Mouse (Mus musculus): Measurements from ENCODE around the gene Pacrg.

Pacrg gene

GRCm38 (mm10) chr17:10624699-10625424 lies 215.2 kb downstream of the Pacrg start:
- DNase-seq (ENCODE audit: low spot score) = no peak

- DNase-seq (ENCODE audit: low spot score) = no peak
Measured at GRCm38 (mm10) chr17:10620621-10621020, 219.5 kb downstream of the Pacrg start.

DNA sequence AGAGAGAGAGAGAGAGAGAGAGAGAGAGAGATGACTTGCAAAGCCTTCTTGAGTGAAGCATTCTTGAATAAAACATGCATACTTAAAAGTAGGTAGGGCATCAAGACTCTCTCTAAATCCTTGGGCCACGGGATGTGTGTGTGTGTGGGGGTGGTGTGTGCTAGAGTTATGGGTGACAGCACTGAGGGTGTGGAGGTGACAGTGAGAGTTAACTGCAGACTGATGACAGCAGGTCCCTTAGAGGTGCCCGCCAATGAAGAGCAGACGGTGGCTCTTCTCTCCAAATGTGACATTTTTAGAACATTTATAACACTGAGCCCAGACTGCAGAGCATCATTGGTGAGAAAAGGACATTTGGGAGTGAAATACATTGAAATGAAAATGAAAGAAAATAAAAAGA lies 220.2 kb downstream of the Pacrg start:
- DNase-seq (ENCODE audit: low spot score) = no peak

DNA sequence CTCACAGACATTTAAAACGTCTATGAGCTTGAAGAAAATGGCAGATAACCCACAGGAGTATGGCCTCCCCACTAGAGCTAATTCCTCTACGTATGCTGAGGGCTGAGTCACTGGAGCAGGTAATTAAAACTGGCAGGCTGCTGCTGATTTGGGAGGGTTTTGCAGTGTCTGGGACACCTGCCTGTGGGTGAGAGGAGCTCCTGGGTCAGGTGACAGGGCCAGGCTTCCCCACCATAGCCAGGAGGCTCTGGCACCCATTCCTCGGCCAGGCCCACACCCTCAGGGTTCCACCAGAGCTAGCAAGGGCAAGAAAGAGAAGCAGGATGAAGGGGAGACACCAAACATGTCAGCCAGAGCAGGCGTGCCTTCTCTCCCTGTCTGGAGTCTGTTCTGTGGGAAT lies 222.5 kb downstream of the Pacrg start:
- DNase-seq (ENCODE audit: low spot score) = no peak

- DNase-seq (ENCODE audit: low spot score) = no peak
Measured at GRCm38 (mm10) chr17:10615611-10616010, 224.5 kb downstream of the Pacrg start.

- no peak for DNase-seq (ENCODE audit: low spot score)
Measured at GRCm38 (mm10) chr17:10614696-10615095, 225.4 kb downstream of the Pacrg start.

GRCm38 (mm10) chr17:10611626-10612025 lies 228.5 kb downstream of the Pacrg start:
- DNase-seq (ENCODE audit: low spot score) = no peak

DNA sequence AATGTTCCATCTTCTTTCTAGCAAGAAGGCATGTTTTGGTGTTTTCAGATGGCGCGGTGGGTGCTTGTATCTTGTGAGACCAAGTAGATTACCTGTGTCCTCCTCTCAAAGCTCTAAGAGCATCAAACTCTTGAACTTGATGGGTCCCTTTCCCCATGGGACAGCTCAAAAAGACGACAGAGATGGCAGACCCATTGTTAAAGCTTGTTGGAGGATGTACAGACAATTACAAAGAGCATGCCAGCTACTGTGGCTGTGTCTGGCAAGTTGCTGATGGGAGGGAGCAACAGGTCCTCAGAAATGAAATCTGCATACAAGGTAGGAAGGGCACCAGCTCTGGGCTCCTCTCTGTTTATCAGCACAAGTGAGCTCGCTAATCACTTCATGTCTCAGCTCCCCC lies 232.0 kb downstream of the Pacrg start:
- DNase-seq (ENCODE audit: low spot score) = no peak

DNA sequence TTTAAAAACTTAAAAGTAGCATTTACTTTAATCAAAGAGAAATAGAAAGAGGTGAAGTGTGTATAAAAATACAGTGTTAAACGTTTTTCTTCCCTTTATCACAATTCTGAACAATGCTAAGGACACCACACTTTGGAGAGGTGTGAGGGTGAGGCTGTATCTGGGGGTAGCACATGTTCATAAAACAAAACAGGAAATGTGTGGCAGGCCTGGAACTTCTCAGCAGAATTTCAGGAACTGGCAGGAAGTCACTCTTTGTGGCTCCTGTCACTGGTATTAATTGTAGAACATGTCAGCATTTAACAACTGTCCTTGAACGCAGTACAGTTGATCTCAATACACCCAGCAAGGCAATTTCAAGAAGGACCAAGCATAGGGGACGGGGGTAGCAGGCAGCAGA lies 234.0 kb downstream of the Pacrg start:
- no peak for DNase-seq (ENCODE audit: low spot score)

DNA sequence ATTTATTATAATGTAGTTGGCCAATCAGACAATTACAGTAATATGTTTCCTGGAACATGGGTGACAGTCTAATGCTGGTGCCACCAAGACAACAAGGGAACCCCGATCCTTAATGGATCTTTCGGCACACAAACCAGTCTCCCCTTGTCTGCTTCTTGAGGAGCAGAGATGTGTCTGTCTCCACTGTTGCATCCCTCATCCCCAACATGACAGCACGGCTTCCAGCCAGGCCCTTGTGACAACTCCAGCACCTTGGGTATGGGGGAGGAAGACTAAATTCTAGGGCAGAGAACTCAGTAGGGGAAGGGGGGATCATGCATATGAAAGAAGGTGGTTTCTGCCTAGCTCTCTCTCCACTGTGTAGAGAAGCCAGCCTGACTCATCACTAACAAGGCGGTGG lies 242.4 kb downstream of the Pacrg start:
- no peak for DNase-seq (ENCODE audit: low spot score)

DNA sequence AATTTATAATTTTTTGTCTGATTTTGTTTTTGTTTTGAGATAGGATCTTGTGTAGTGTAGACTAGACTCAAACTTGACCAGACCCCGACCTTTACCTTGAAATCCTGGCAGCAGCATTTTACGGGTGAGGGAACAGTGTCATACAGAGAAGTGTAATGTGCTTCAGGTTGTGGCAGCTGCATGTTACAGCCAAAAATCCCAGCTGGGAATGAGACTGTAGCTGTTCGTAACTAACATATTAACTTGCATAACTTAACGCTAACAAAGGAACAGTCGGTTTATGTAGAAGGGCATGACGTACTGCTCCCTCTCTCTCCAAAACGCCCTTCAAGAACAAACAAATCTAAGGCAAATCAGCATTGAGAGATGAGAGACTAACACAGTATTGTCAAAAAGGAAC lies 250.5 kb downstream of the Pacrg start:
- DNase-seq (ENCODE audit: low spot score) = no peak

GRCm38 (mm10) chr17:10588922-10589400 lies 251.2 kb downstream of the Pacrg start:
- no peak for DNase-seq (ENCODE audit: low spot score)

DNA sequence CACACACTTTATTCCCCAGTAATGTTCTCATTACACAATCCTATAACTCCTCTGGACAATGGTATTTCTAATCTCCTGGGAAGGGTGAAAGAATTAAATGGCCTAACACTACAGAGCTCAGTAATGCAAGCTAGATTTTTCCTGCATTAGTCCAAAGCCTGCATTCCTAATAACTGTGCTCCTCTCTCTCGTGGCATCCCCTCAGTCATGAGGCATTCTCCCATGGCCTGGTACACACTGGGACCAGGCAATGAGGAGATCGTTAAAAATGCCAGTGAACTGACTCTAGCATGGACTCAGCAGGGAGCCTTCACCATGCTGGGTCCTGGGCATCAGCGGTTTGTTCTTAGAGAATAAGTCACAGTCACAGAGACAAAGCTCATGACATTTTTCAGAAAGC lies 256.8 kb downstream of the Pacrg start:
- no peak for DNase-seq (ENCODE audit: low spot score)

DNA sequence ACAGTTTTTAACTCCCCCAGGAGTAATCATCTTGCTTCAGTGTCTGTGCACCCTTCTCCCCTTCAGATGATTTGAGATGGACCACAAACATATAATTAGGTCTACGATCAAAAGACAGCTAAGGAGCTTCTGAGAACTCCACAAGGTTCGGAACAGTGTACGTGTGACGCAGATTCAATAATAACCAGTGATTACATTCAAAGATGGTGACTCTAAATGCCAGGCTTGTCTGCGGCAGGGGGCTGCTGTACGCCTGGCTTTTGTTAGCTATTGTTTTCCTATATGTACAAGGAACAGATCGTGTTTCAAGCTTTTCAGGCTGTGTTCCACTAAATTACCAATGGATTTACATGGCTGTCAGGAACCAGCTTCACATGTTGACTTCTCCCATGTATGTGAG lies 264.8 kb downstream of the Pacrg start:
- DNase-seq (ENCODE audit: low spot score) = no peak

DNA sequence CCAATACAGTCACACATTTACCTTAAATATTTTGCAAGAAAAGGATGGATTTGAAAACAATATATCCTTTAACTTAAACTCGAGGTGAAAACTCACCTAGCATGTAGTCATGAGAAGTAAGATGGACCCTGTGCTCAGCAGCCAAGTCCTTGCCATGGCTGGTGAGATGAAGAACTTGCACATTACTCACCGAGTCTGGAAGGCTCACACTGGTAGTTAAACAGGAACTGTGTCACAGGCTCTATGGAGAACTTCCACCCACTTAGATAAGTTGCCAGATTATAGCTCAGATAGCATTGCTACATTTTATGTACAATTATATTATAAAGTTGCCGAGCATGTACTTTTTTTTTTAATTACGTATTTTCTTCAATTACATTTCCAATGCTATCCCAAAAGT lies 267.7 kb downstream of the Pacrg start:
- DNase-seq (ENCODE audit: low spot score) = no peak

DNA sequence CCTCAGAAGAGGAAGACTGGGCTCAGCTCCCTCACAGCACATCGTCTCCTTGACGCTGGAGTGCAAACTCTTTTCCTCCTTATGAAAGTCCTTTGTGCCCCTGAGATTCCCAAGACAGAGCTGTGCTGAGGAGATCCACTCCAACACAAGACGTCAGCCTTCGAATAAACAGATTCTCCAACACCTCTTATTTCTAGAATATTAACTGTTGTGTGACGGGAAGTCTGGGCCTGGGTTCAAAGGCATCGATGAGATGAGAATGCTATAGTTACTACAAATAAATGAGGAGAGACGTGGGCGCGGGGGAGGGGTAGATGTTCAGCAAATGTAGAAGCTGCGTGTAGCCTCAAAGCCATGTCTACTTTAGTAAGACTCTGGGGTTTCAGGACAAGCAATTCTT lies 270.8 kb downstream of the Pacrg start:
- DNase-seq (ENCODE audit: low spot score) = no peak

DNA sequence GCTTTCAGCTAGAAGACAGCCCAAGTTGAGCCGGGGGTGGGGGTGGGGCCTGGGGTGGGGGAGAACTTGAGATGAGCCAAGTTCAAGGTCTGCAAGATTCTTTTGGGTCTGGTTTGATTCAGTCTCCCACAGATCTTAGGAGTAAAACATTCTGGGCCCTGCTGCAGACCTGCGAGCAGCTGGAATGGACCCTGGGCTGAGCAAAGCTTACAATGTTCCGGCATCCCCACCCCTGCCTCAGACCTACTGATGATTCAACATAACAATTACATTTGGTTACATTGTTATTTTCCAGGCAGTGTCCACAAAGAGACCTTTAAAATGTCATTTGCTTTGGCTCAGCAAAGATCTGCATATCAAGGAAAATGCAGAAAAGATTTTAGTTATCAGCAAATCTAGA lies 272.7 kb downstream of the Pacrg start:
- no peak for DNase-seq (ENCODE audit: low spot score)

- no peak for DNase-seq (ENCODE audit: low spot score)
Measured at GRCm38 (mm10) chr17:10564191-10564590, 275.9 kb downstream of the Pacrg start.

- no peak for DNase-seq (ENCODE audit: low spot score)
Measured at GRCm38 (mm10) chr17:10562871-10563270, 277.2 kb downstream of the Pacrg start.

- DNase-seq (ENCODE audit: low spot score) = no peak
Measured at GRCm38 (mm10) chr17:10560053-10560452, 280.1 kb downstream of the Pacrg start.

GRCm38 (mm10) chr17:10558671-10559070 lies 281.4 kb downstream of the Pacrg start:
- no peak for DNase-seq (ENCODE audit: low spot score)

- no peak for DNase-seq (ENCODE audit: low spot score)
Measured at GRCm38 (mm10) chr17:10552295-10553056, 287.6 kb downstream of the Pacrg start.

- DNase-seq (ENCODE audit: low spot score) = no peak
Measured at GRCm38 (mm10) chr17:10550781-10551520, 289.2 kb downstream of the Pacrg start.
